Mouse (Mus musculus) kidney, embryonic 16.5 days (tissue): ENCODE results near the gene Clec4d. TPM values are rescaled to one million over a fixed set of nuclear protein-coding genes. Genes with fewer than 3 reads are reported as not detected.
"Not testable (repeated sequence)": the region's sequence is repeated elsewhere in the genome, so short reads cannot be mapped to it uniquely, and the experiment has no call there.

ENCODE experiments used
- ATAC-seq: fragments of 200-750 bp; cut with Nextera tagmentation; 2 replicates; pipeline ENCODE4 v1.8.0; 2017; ENCODE audit warnings: moderate TSS enrichment; ENCODE audit not compliant: low FRiP score, low TSS enrichment
- H3K27ac ChIP-seq: fragments of 300-500 bp; sonication (generic); 2 replicates; pipeline ENCODE4 v1.5.1; 2014; ENCODE audit warnings: low read length
- H3K27me3 ChIP-seq: fragments of 300-500 bp; sonication (generic); 2 replicates; pipeline ENCODE4 v1.6.1; 2014; ENCODE audit warnings: low read length, control low read depth, mixed read lengths; ENCODE audit not compliant: insufficient read depth
- H3K36me3 ChIP-seq: fragments of 300-500 bp; sonication (generic); 2 replicates; pipeline ENCODE4 v1.6.1; 2014; ENCODE audit warnings: low read length, control low read depth, mixed read lengths; ENCODE audit not compliant: insufficient read depth
- H3K4me1 ChIP-seq: fragments of 300-500 bp; sonication (generic); 2 replicates; pipeline ENCODE4 v1.6.1; 2014; ENCODE audit warnings: low read length, control low read depth, mixed read lengths; ENCODE audit not compliant: insufficient read depth
- H3K4me2 ChIP-seq: fragments of 300-500 bp; sonication (generic); replicated peaks from 2 replicates; pipeline ENCODE4 v1.6.1; 2014; ENCODE audit warnings: low read depth, low read length
- H3K4me3 ChIP-seq: fragments of 300-500 bp; sonication (generic); 2 replicates; pipeline ENCODE4 v1.5.1; 2014; ENCODE audit warnings: mild to moderate bottlenecking, low read length
- H3K9ac ChIP-seq: fragments of 300-500 bp; sonication (generic); replicated peaks from 2 replicates; pipeline ENCODE4 v1.6.1; 2014; ENCODE audit warnings: low read length
- H3K9me3 ChIP-seq: fragments of 300-500 bp; sonication (generic); 2 replicates; pipeline ENCODE4 v1.6.1; 2016; ENCODE audit warnings: low read length, control low read depth
- WGBS: fragments of 180-500 bp; shearing (Covaris S2); extraction: QIAGEN DNeasy Blood & Tissue Kit; methylation state at CpG from one replicate; pipeline ENCODE4 v1.1.7; 2014; 5-methylcytosine and 5-hydroxymethylcytosine counted together
- polyA plus RNA-seq: library from polyadenylated mRNA; unstranded; fragments of >200 nt; fragmentation: Nextera tagmentation; extraction: Ambion mirVana; gene quantifications from 2 replicates; pipeline ENCODE4 v1.2.1, GENCODE M21; 2015

Clec4d gene
- 0.13 TPM in 1 of 2 replicates, not detected in the other for polyA plus RNA-seq

- H3K27me3 ChIP-seq, result no peaks in the 10 kb centered on the region
- no peak within 1 kb of the TSS for H3K27ac ChIP-seq
- H3K4me1 ChIP-seq, result no peaks in the 10 kb centered on the region
- H3K4me3 ChIP-seq, result no peak within 1 kb of the TSS
- no peak within 1 kb of the TSS for H3K4me2 ChIP-seq
- no peaks in the 10 kb centered on the region for H3K36me3 ChIP-seq
- H3K9me3 ChIP-seq, result no peaks in the 10 kb centered on the region
- no peak within 1 kb of the TSS for H3K9ac ChIP-seq
- 67% methylated on average over 4 of the region's 4 CpGs for WGBS
- no peak for ATAC-seq
Observed at GRCm38 (mm10) chr6:123261555-123262161, at the start of gene Clec4d. Gene Clec4d, plus strand, starts transcription at chr6:123262111.

DNA sequence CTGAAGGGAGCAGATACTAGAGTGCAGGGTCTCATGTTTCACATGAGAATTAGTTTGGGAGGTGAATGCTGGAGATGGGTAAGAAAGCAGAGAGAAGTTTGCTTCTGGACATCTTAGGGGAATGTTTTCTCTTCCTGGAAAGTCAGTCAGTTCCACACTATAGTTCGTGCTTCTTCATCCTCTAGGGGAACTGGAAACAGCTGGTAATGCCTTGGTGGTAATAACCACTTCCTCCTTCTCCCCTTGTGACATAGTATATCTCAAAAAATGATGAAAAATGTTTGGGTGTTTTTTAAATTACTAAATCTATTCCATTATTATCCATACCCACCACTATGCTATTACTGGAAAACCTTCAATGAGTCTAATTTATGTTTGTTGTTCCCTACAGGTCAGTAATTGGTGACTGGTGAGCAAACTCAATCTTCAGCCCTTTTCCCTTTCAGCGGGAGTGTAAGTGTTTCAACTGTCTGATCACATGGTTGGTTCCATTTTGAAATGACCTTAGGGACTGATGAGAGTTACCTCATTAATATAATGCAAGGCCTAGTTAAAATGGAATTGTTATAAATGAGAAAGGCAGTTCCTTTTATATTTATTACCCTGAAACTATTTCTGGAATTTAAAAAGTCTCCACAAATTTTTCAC is 34.3 kb upstream of the Clec4d start:
- Histone ChIP-seq H3K36me3 (no peaks in the 10 kb centered on the region), H3K27me3 (no peaks in the 10 kb centered on the region), H3K9me3 (no peaks in the 10 kb centered on the region), H3K4me2 (no peak overlapping the region), H3K4me1 (no peaks in the 10 kb centered on the region), H3K4me3 (no peak overlapping the region), H3K27ac (no peak overlapping the region), H3K9ac (no peak overlapping the region)
- WGBS, result 68% methylated on average over 2 of the region's 2 CpGs
- no peak for ATAC-seq

GRCm38 (mm10) chr6:123229644-123230043 is 32.3 kb upstream of the Clec4d start, which contains the start of gene Clec4n:
Gene Clec4n, plus strand, starts transcription at chr6:123229843.
- Histone ChIP-seq H3K9me3 (no peaks in the 10 kb centered on the region), H3K27ac (no peak within 1 kb of the TSS), H3K36me3 (no peaks in the 10 kb centered on the region), H3K9ac (no peak within 1 kb of the TSS), H3K4me1 (no peaks in the 10 kb centered on the region), H3K4me3 (no peak within 1 kb of the TSS), H3K4me2 (no peak within 1 kb of the TSS), H3K27me3 (no peaks in the 10 kb centered on the region)
- ATAC-seq, result no peak
- WGBS, result 67% methylated on average over 3 of the region's 3 CpGs

DNA sequence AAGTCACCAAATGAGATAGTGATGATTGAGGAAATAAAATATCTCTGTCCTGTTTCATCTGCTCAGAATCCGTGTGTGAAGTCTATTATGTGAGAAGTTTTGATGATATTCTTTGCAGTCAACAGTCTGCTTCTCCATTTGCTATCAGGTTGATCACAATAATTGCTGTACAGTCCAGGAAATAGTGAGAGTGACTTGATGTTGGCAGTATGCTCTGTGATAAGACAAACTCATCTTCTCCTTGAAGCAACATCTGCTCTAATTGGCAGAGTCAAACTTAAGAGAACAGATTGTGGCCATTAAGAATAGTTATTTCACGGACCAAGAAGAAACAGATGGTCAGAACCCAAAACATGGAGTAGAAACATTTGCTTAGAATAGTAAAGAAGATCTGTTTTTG is 30.8 kb upstream of the Clec4d start:
- no peak overlapping the region for H3K9ac ChIP-seq
- no peaks in the 10 kb centered on the region for H3K9me3 ChIP-seq
- no peaks in the 10 kb centered on the region for H3K36me3 ChIP-seq
- H3K27me3 ChIP-seq, result no peaks in the 10 kb centered on the region
- H3K27ac ChIP-seq, result no peak overlapping the region
- no peak for ATAC-seq
- WGBS, result 74% methylated on average over 2 of the region's 2 CpGs
- H3K4me1 ChIP-seq, result no peaks in the 10 kb centered on the region
- H3K4me2 ChIP-seq, result no peak overlapping the region
- no peak overlapping the region for H3K4me3 ChIP-seq

- H3K4me2 ChIP-seq, result no peak overlapping the region
- no peaks in the 10 kb centered on the region for H3K27me3 ChIP-seq
- no peak overlapping the region for H3K9ac ChIP-seq
- no peak for ATAC-seq
- no peaks in the 10 kb centered on the region for H3K9me3 ChIP-seq
- H3K36me3 ChIP-seq, result no peaks in the 10 kb centered on the region
- no peak overlapping the region for H3K4me3 ChIP-seq
- no peaks in the 10 kb centered on the region for H3K4me1 ChIP-seq
- H3K27ac ChIP-seq, result no peak overlapping the region
Observed at GRCm38 (mm10) chr6:123237582-123237981, 24.3 kb upstream of the Clec4d start.

- Histone ChIP-seq H3K4me1 (no peaks in the 10 kb centered on the region), H3K36me3 (no peaks in the 10 kb centered on the region), H3K27me3 (no peaks in the 10 kb centered on the region), H3K9ac (no peak overlapping the region), H3K4me3 (no peak overlapping the region), H3K4me2 (no peak overlapping the region), H3K9me3 (no peaks in the 10 kb centered on the region), H3K27ac (no peak overlapping the region)
- no peak for ATAC-seq
- WGBS, result 82% methylated on average over 5 of the region's 5 CpGs
Observed at GRCm38 (mm10) chr6:123244201-123244600, 17.7 kb upstream of the Clec4d start.

GRCm38 (mm10) chr6:123248862-123249261 is 13.0 kb upstream of the Clec4d start:
- H3K27ac ChIP-seq, H3K4me1 ChIP-seq, ATAC-seq, H3K9me3 ChIP-seq, H3K4me3 ChIP-seq, H3K9ac ChIP-seq, H3K27me3 ChIP-seq, H3K4me2 ChIP-seq, H3K36me3 ChIP-seq: not testable (repeated sequence)
- 84% methylated on average over 2 of the region's 2 CpGs for WGBS

- H3K4me1 ChIP-seq, result no peaks in the 10 kb centered on the region
- no peak overlapping the region for H3K4me2 ChIP-seq
- no peak overlapping the region for H3K27ac ChIP-seq
- no peaks in the 10 kb centered on the region for H3K9me3 ChIP-seq
- H3K27me3 ChIP-seq, result no peaks in the 10 kb centered on the region
- H3K4me3 ChIP-seq, result no peak overlapping the region
- no peaks in the 10 kb centered on the region for H3K36me3 ChIP-seq
- no peak overlapping the region for H3K9ac ChIP-seq
- no peak for ATAC-seq
Observed at GRCm38 (mm10) chr6:123252735-123253134, 9.2 kb upstream of the Clec4d start.

- Histone ChIP-seq H3K4me1 (no peaks in the 10 kb centered on the region), H3K36me3 (no peaks in the 10 kb centered on the region), H3K27me3 (no peaks in the 10 kb centered on the region), H3K9ac (no peak overlapping the region), H3K27ac (no peak overlapping the region), H3K4me2 (no peak overlapping the region), H3K4me3 (no peak overlapping the region), H3K9me3 (no peaks in the 10 kb centered on the region)
- ATAC-seq, result no peak
- 68% methylated on average over 3 of the region's 3 CpGs for WGBS
Observed at GRCm38 (mm10) chr6:123258946-123259345, 3.0 kb upstream of the Clec4d start.

DNA sequence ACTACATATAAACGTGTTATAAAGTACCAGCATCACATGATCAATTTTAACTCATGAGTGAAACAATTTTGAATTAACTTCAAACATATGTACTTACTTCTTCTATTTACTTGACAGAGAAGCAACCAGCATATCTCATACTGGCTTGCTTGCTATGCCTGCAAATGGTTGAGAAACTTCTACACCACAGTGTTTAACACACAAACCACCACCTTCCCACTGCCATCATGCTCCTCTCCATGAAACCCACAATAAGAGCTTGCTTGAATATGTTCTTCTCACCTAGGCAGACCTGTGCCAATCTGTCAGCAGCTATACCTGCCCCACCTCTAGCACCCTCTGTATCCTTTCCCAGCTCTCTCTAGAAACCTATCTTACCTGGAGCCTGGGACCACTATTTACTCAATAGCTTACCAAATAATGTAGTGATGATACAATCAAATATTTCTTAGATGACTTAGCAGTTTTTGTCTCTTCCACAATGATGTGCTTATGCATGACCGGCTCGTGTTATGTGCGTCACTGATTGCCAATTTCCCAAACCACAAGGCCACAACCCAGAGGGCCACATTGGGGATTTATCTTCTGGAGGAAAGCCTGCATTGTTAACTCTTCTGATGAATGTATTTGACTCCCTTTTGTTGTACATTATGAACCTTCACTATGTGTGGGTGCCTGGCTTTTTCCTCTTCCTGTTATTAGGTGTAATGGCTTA is 1.9 kb upstream of the Clec4d start:
- ATAC-seq, result no peak
- Histone ChIP-seq H3K9ac (no peak overlapping the region), H3K36me3 (no peaks in the 10 kb centered on the region), H3K4me2 (no peak overlapping the region), H3K27me3 (no peaks in the 10 kb centered on the region), H3K27ac (no peak overlapping the region), H3K4me1 (no peaks in the 10 kb centered on the region), H3K4me3 (no peak overlapping the region), H3K9me3 (no peaks in the 10 kb centered on the region)
- WGBS, result 87% methylated on average over 4 of the region's 4 CpGs
